Mouse (Mus musculus) Patski (cell line): Measurements from ENCODE around the gene Abcb10. TPM values are rescaled to one million over a fixed set of nuclear protein-coding genes. Genes with fewer than 3 reads are reported as not detected.
"Not testable (repeated sequence)": the region's sequence is repeated elsewhere in the genome, so short reads cannot be mapped to it uniquely, and the experiment has no call there.

Source experiments
- ATAC-seq: fragments of 100-300 bp; one replicate; pipeline ENCODE4 v1.8.0; 2021
- CTCF ChIA-PET: fragments of 350-600 bp; sonication (Branson Sonifier 250); formaldehyde crosslinking; loops from one replicate; lab custom pipeline; 2022; ENCODE audit warnings: inconsistent platforms; lab: Charles Lee
- POLR2A ChIA-PET: fragments of 350-600 bp; sonication (Branson Sonifier 250); formaldehyde crosslinking; loops from one replicate; lab custom pipeline; 2022; ENCODE audit warnings: antibody characterized with exemption, inconsistent platforms; lab: Charles Lee
- DNase-seq: peaks from one replicate; pipeline ENCODE4 v3.0.0-alpha.2; 2011; ENCODE audit warnings: low read depth, low spot score
- H3K27me3 ChIP-seq: fragments of 371-371 bp; one replicate; pipeline ENCODE4 v1.5.1; 2021
- CTCF ChIP-seq: fragments of 100-300 bp; IDR thresholded peaks from one replicate; pipeline ENCODE4 v1.5.1; 2021
- in situ Hi-C: fragments of 300-500 bp; cut with MboI; formaldehyde crosslinking; loops from 3 replicates; pipeline ENCODE4 v1.11.1; 2018; ENCODE audit warnings: low pct_unique_long_range_greater_than_20kb, mixed read lengths
- polyA plus RNA-seq: library from polyadenylated mRNA; unstranded; gene quantifications from one replicate; pipeline ENCODE4 v1.2.3, GENCODE M21; 2021

The Abcb10 gene
- polyA plus RNA-seq, 1 experiment from 2014 or later = 19.6 TPM

GRCm38 (mm10) chr8:123981674-123982073 lies 1.2 kb downstream of the Abcb10 start:
- ChIA-PET CTCF (interaction anchor here (1.8 kb wide), 1 partner anchor 31 kb away, joined by 6 read pairs; no protein-coding TSS in a partner anchor), POLR2A (no interaction called here)
- in situ Hi-C loops = no loop called here
- DNase-seq (no peak), ATAC-seq (no peak)
- no peak for TF ChIP-seq CTCF
- H3K27me3 ChIP-seq = no peaks in the 10 kb centered on the region

DNA sequence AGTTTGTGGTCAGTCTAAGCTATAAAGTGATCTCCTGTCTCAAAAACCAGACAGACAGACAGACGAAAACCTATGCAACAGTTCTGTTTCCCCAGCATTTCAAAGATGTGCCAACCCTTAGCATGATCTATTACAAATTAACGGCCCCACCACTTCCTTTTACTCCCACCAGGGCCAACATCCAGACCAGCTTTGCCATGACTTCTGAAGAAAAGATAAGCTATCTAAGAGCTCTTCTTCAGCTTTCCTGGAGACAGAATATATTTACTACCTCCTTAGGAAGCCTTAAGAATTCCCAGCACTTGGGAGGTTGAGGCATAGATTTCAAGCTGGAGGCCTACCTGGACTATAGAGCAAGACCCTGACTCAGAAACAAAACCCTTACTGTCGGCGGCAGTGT lies 2.7 kb downstream of the Abcb10 start:
- no peaks in the 10 kb centered on the region for H3K27me3 ChIP-seq
- in situ Hi-C loops = no loop called here
- ChIA-PET POLR2A (interaction anchor here (0.7 kb wide), 1 partner anchor 588 kb away, joined by 4 read pairs; no protein-coding TSS in a partner anchor), CTCF (no interaction called here)
- ATAC-seq = no peak
- TF ChIP-seq CTCF = no peak
- DNase-seq = no peak

- in situ Hi-C loops = no loop called here
- TF ChIP-seq CTCF = no peak
- DNase-seq (no peak), ATAC-seq (no peak)
- ChIA-PET CTCF (interaction anchor here (1.0 to 1.3 kb wide), 2 partner anchors 15 to 189 kb away, joined by 3 read pairs; no protein-coding TSS in a partner anchor), POLR2A (no interaction called here)
- H3K27me3 ChIP-seq = no peaks in the 10 kb centered on the region
These were observed 4.0 kb downstream of the Abcb10 start for GRCm38 (mm10) chr8:123978926-123979325.

DNA sequence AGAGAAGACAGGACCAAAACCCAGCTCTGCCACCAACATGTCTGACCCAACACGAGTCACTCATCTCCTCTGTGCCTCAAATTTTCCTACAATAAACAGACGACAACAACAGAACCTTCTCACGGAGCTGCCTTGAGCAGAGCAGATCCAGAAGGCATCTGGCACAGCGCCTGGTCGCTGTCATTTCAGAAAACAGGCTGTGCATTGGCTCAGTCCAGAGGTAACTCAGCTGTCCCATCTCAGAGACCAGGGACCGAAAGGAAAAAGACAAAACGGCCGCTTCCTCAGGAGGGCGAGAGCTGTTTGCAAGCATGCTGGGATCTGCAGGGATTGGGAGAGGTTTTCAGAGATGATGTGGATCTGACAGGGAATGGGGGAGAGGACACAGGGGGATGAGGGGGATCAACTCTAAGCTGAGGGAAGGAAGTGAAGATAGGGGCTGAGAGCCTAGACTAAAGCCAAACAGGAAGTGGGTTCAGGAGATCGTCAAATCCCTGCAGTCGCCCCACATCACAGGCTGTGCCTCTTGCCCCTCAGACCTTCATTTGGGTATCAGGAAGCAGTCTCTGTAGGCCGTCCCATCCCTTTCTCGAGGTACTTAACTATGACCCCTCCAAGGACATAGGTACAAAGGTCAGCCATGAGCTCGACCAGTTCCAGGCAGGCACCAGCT lies 4.6 kb downstream of the Abcb10 start:
- ChIA-PET CTCF (interaction anchor here (1.0 to 1.3 kb wide), 2 partner anchors 16 to 189 kb away, joined by 3 read pairs; no protein-coding TSS in a partner anchor), POLR2A (no interaction called here)
- H3K27me3 ChIP-seq = no peaks in the 10 kb centered on the region
- no peak for TF ChIP-seq CTCF
- DNase-seq (no peak), ATAC-seq (no peak)
- in situ Hi-C loops = no loop called here

DNA sequence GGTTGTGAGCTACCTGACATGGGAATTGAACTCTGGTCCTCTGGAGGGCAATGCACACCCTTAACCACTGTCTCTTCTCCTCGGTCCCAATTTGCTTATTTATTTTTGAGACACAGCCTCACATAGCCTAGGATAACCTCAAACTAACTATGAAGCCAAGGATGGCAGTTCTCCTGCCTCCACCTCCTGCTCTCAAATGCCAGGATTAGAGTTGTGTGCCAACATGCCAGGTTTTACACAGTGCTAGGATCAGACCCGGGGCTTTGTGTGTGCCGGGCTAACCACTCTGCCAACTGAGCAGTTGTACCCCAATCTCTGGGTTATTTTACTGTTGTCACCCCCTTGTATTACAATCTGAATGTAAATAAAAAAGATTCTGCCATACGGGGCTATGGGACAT lies 5.4 kb downstream of the Abcb10 start:
- in situ Hi-C loops = no loop called here
- CTCF ChIA-PET = interaction anchor here (1.3 kb wide), 1 partner anchor 11 kb away, joined by 5 read pairs; no protein-coding TSS in a partner anchor
- TF ChIP-seq CTCF = no peak
- no peak for ATAC-seq
- H3K27me3 ChIP-seq = no peaks in the 10 kb centered on the region
- POLR2A ChIA-PET = no interaction called here
- DNase-seq = no peak

GRCm38 (mm10) chr8:123973495-123973894 lies 9.4 kb downstream of the Abcb10 start:
- in situ Hi-C loops = no loop called here
- no peak for ATAC-seq
- CTCF ChIA-PET = no interaction called here
- H3K27me3 ChIP-seq = no peaks in the 10 kb centered on the region
- no peak for DNase-seq
- POLR2A ChIA-PET = no interaction called here
- TF ChIP-seq CTCF = no peak

- H3K27me3 ChIP-seq = no peaks in the 10 kb centered on the region
- TF ChIP-seq CTCF = no peak
- DNase-seq = no peak
- in situ Hi-C loops = no loop called here
- POLR2A ChIA-PET = interaction anchor here (0.6 kb wide), 1 partner anchor 210 kb away, joined by 6 read pairs; no protein-coding TSS in a partner anchor
- CTCF ChIA-PET = interaction anchor here (1.7 kb wide), 1 partner anchor 10 kb away, joined by 5 read pairs; no protein-coding TSS in a partner anchor
- no peak for ATAC-seq
These were observed 16.0 kb downstream of the Abcb10 start for GRCm38 (mm10) chr8:123966896-123967295.

GRCm38 (mm10) chr8:123961371-123961770 lies 21.6 kb downstream of the Abcb10 start:
- no peak for DNase-seq
- in situ Hi-C loops = no loop called here
- CTCF ChIA-PET = no interaction called here
- H3K27me3 ChIP-seq = no peaks in the 10 kb centered on the region
- POLR2A ChIA-PET = no interaction called here
- ATAC-seq = no peak
- TF ChIP-seq CTCF = no peak

DNA sequence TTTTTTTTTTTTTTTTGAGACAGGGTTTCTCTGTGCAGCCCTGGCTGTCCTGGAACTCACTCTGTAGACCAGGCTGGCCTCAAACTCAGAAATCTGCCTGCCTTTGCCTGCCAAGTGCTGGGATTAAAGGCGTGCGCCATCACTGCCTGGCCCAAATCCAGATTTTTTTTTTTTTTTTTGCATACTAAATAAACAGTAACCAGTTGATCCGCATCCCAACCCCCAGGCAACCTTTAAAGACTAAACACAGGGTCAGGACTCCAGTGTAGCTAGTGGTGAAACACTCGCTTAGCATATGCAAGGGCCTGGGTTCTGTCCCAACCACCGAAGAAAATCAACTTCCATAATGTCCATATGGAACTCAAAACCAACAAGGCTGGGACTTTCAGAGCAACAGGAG lies 22.4 kb downstream of the Abcb10 start:
- CTCF ChIA-PET, ATAC-seq, H3K27me3 ChIP-seq, DNase-seq, in situ Hi-C loops, POLR2A ChIA-PET: not testable (repeated sequence)

DNA sequence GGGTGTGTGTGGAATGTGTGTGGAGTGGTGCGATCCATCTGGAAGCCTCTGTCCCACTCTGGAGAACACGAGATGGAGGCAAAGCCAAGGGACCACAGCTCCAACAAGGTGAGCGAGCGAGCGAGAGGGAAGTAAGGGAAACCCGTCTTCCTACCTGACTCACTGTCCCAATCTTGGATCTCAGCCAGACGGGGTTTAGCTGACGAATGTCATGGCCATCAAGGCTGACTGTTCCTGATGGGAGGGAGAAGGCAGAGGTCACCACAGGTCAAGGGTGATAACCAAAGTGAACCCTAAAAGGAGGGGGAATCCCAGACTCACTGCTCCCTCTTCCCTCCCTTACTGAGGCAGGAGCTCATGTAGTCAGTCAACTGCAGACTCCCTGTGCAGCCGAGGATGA lies 22.9 kb downstream of the Abcb10 start:
- no peak for TF ChIP-seq CTCF
- POLR2A ChIA-PET = no interaction called here

GRCm38 (mm10) chr8:123959473-123959872 lies 23.4 kb downstream of the Abcb10 start:
- ChIA-PET POLR2A (no interaction called here), CTCF (no interaction called here)
- no peak for TF ChIP-seq CTCF
- ATAC-seq (no peak), DNase-seq (no peak)
- in situ Hi-C loops = no loop called here
- no peaks in the 10 kb centered on the region for H3K27me3 ChIP-seq

More for the DNA sequence above, 22.9 kb downstream of the Abcb10 start:
- CTCF ChIA-PET = no interaction called here
- in situ Hi-C loops = no loop called here
- ATAC-seq = no peak
- no peaks in the 10 kb centered on the region for H3K27me3 ChIP-seq
- DNase-seq = no peak
